Mouse (Mus musculus): ENCODE measurements around the gene Mettl7b. TPM values are rescaled to one million over a fixed set of nuclear protein-coding genes. Genes with fewer than 3 reads are reported as not detected.

Gene Mettl7b
- polyA plus RNA-seq, 1 experiment = 3.7 TPM

DNA sequence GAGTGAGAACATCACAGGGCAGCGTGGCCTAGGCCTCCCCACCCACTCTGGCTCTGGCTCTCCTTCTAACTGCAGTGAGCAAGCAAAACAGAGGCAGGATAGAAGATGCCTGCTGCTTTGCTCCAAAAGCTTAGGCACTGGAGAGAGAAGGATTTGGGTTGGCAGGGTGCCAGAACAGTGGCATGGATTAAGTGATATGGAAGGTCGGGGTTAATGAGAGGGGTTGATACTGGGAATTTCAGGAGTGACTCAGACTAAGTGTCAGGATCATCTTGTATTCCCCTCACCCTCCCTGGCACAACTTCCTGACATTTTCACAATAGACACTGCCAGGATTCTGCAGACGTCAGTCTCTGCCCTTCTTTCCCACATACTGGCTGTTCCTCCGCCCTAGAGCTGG lies 32.4 kb downstream of the Mettl7b start:
- no peak overlapping the region for H3K4me3 ChIP-seq (replicated peaks; ENCODE audit: control insufficient read depth, low read depth, low read length)
- TF ChIP-seq CTCF (IDR thresholded peaks at IDR 0.05; ENCODE audit: control insufficient read depth, insufficient read depth, low read length) (no peak), POLR2A (IDR thresholded peaks at IDR 0.05; ENCODE audit: borderline replicate concordance, control insufficient read depth, low read depth, low read length) (no peak)
- no peak overlapping the region for H3K27ac ChIP-seq (ENCODE audit: control insufficient read depth, insufficient read depth, low read depth, low read length, poor library complexity)
- peaks cover 1% of the 10 kb centered on the region; the same call in 1 of the 2 replicates for H3K4me1 ChIP-seq (ENCODE audit: control insufficient read depth, insufficient read depth, low read length)
- 68% methylated on average over 4 of the region's 4 CpGs for WGBS

DNA sequence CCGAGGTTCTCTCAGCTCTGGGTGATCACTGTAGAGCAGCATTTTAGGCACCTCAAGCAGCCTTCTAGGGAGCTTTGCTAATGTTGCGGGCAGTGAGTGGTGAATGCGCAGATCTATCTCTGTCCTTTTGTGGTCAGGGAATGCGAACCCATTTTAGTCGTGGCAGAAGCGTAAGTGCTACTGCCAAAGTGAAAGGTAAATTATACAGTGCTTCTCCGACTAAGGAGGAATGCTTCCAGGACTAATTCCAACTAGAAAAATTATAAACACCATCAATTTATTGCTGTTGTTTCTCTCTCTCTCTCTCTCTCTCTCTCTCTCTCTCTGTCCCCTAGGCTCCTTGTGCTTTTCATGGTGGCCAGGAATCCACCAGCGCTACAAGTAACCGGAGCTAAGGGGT lies 36.9 kb downstream of the Mettl7b start, which contains the start of gene Bloc1s1:
TSS of gene Bloc1s1 (minus strand) at position 101 of the 400 bp plus-strand sequence.
- TF ChIP-seq CTCF (IDR thresholded peaks at IDR 0.05; ENCODE audit: control insufficient read depth, insufficient read depth, low read length) (no peak), POLR2A (IDR thresholded peaks at IDR 0.05; ENCODE audit: borderline replicate concordance, control insufficient read depth, low read depth, low read length) (no peak)
- H3K27ac ChIP-seq (ENCODE audit: control insufficient read depth, insufficient read depth, low read depth, low read length, poor library complexity) = peak within 1 kb of the TSS; percentile 94
- H3K4me1 ChIP-seq (ENCODE audit: control insufficient read depth, insufficient read depth, low read length) = peaks cover 1% of the 10 kb centered on the region; the same call in 1 of the 2 replicates
- peak within 1 kb of the TSS; percentile 90 for H3K4me3 ChIP-seq (replicated peaks; ENCODE audit: control insufficient read depth, low read depth, low read length)
- WGBS = 37% methylated on average over 9 of the region's 9 CpGs

DNA sequence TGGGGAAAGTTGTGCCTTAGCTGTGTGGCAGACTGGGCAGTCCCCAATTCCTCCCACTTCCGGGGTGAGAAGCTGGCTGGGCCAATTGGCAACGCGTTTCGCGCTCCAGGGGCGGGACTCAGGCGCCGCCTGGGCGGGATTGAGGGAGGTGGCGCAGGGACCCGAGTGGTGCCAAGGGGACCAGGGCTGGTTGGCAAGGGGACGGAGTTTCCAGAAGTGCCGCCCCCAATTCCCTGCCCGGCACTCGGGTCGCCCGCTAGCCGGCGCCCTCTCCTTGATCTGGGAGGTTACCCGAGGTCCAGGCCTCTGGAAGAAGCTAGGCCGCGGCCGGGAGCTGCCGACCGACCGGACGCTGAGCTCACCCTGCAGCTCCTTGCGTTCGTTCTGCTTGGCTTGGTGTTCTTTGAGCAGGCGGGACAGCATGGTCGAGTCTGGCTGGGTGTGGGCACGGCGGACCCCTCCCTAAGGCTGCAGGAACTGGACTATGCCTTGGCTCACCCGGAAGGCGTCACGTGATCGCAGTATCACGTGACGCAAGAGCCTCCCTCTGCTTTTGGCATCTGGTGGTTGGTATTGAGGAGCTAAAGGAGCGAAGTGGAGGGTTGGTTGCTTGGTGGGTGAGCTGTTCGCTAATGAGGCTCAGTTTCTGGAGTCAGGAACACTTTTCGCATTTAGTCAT lies 37.6 kb downstream of the Mettl7b start:
- TF ChIP-seq CTCF (IDR thresholded peaks at IDR 0.05; ENCODE audit: control insufficient read depth, insufficient read depth, low read length) = no peak
- peak; percentile 60; the same call in 1 of the 2 replicates for TF ChIP-seq POLR2A (IDR thresholded peaks at IDR 0.05; ENCODE audit: borderline replicate concordance, control insufficient read depth, low read depth, low read length)
- Histone ChIP-seq H3K4me3 (replicated peaks; ENCODE audit: control insufficient read depth, low read depth, low read length) (peak overlapping the region; percentile 90), H3K27ac (ENCODE audit: control insufficient read depth, insufficient read depth, low read depth, low read length, poor library complexity) (peak overlapping the region; percentile 94), H3K4me1 (ENCODE audit: control insufficient read depth, insufficient read depth, low read length) (peaks cover 1% of the 10 kb centered on the region; the same call in 1 of the 2 replicates)
- under 1% methylated on average over 42 of the region's 42 CpGs for WGBS

DNA sequence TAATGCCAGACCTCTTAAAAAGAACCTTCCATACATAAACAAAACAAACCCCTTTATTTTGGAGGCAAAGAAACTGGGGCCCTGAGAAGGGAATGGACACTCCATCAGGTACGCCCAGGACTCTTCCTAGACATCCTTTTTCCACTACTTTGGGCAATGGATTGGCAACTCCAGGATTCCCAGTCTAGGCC lies 38.1 kb downstream of the Mettl7b start, which contains the start of gene Rdh5:
TSS of gene Rdh5 (minus strand) at position 67 of the 191 bp plus-strand sequence.
- H3K4me3 ChIP-seq (replicated peaks; ENCODE audit: control insufficient read depth, low read depth, low read length) = peak within 1 kb of the TSS; percentile 90
- peaks cover 1% of the 10 kb centered on the region; the same call in 1 of the 2 replicates for H3K4me1 ChIP-seq (ENCODE audit: control insufficient read depth, insufficient read depth, low read length)
- no peak for TF ChIP-seq CTCF (IDR thresholded peaks at IDR 0.05; ENCODE audit: control insufficient read depth, insufficient read depth, low read length)
- TF ChIP-seq POLR2A (IDR thresholded peaks at IDR 0.05; ENCODE audit: borderline replicate concordance, control insufficient read depth, low read depth, low read length) = no peak
- H3K27ac ChIP-seq (ENCODE audit: control insufficient read depth, insufficient read depth, low read depth, low read length, poor library complexity) = peak within 1 kb of the TSS; percentile 94
- 25% methylated on average over 1 of the region's 1 CpGs for WGBS

DNA sequence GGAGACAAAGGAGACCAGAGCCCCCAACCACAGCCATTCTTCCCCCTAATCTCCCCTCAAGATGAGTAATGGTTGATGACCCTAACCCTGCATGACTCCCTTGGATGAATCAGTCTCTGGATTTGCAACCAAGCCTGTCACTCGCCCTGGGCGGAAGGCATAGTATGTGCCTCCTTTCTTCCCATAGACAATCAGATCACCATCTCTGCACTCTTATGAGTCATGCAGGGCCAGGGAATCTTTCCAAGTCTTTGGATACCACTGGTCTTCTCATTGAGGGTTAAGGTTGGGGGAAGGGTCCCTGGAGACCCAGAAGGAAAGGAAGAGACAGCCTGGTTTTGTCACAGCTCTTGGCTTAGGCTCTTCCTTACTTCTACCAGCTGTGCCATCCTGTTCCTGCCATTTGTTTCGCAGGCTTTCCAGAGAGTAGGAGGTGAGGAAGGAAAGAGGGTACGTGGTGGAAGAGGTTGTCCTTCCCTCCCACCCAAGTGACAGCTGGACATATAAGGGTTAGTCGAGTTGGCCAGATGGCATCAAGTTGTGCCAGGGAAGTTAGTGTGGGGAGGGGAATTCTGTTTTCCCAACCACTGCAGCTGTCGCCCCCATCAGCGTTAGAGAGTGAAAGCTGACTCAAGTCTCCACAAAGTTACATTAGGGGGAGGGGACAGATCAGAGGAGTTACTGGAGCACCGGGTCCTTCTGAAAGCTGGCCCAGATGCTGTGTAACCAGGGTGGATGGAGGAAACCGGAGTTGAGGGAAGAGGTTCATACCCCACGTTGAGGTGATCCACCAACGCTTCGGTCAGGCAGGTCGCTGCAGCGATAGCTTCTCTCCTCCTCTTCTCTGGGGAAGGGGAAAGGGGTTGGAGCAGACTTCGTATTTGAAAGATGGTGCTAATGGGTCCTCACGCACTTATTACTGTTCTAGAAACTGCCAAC lies 38.6 kb downstream of the Mettl7b start:
- TF ChIP-seq CTCF (IDR thresholded peaks at IDR 0.05; ENCODE audit: control insufficient read depth, insufficient read depth, low read length) = no peak
- TF ChIP-seq POLR2A (IDR thresholded peaks at IDR 0.05; ENCODE audit: borderline replicate concordance, control insufficient read depth, low read depth, low read length) = no peak
- Histone ChIP-seq H3K27ac (ENCODE audit: control insufficient read depth, insufficient read depth, low read depth, low read length, poor library complexity) (no peak overlapping the region), H3K4me1 (ENCODE audit: control insufficient read depth, insufficient read depth, low read length) (peaks cover 1% of the 10 kb centered on the region; the same call in 1 of the 2 replicates), H3K4me3 (replicated peaks; ENCODE audit: control insufficient read depth, low read depth, low read length) (no peak overlapping the region)
- 70% methylated on average over 16 of the region's 16 CpGs for WGBS

DNA sequence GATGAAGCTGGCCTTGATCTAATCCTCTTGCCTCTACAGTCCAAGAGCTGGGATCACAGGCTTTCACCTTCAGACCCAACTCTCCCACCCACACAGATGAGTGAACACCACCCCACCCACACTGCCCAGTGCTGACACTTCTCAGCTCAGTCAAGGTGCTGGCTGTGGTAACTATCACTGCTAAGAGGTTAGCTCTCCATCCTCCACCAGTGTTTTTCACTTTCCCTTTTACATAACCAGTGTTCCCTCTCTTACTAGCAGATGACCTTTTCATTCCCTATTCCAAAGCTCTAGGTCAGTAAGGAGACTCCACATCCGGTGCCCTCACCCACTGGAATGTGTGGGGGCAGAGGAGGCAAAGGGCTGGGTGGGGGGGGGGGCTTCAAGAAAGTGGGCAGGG lies 39.5 kb downstream of the Mettl7b start:
- no peak overlapping the region for H3K4me3 ChIP-seq (replicated peaks; ENCODE audit: control insufficient read depth, low read depth, low read length)
- WGBS = 83% methylated on average over 1 of the region's 1 CpGs
- peaks cover 1% of the 10 kb centered on the region; the same call in 1 of the 2 replicates for H3K4me1 ChIP-seq (ENCODE audit: control insufficient read depth, insufficient read depth, low read length)
- no peak for TF ChIP-seq CTCF (IDR thresholded peaks at IDR 0.05; ENCODE audit: control insufficient read depth, insufficient read depth, low read length)
- TF ChIP-seq POLR2A (IDR thresholded peaks at IDR 0.05; ENCODE audit: borderline replicate concordance, control insufficient read depth, low read depth, low read length) = no peak
- no peak overlapping the region for H3K27ac ChIP-seq (ENCODE audit: control insufficient read depth, insufficient read depth, low read depth, low read length, poor library complexity)

DNA sequence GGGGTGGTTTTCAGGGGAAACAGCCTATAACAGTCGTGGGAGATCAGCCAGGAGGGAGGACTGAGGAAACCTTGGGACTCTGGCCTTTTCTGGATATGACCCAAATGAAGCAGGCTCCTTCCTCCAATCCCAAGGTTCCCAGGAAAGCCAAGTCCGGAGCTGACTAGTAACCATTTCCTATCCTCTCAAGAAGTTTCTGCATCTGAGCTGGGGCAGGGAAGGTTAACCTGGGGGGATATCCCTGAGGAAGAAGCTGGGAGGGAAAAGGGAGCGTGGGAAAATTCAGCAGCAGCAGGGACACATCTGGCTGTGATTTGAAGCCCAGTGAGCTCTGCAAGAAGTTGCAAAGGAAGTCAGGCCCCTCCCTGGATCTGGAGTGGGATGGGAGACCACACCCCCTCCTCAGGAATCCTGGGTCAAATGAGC lies 40.0 kb downstream of the Mettl7b start:
- WGBS = 69% methylated on average over 3 of the region's 3 CpGs

DNA sequence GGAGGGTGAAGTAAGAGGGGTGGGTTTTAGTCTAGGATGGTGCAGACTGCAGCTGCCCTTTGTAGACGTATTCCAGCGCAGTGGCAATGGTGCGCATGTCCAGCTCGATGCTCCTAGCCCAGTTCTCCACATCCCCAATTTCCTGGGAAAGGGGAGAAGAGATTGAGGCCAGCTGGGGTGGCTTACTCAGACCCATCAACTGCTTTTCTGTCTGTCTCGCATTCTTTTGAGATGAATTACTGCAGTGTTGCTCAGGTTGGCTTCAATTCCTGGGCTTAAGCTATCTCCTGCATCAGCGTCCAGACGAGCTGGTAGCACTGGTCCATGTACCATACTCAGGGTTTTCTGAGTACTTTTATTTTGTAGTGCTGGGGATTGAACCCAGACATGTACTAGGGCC lies 40.8 kb downstream of the Mettl7b start:
- 86% methylated on average over 7 of the region's 7 CpGs for WGBS
- Histone ChIP-seq H3K4me1 (ENCODE audit: control insufficient read depth, insufficient read depth, low read length) (peaks cover 1% of the 10 kb centered on the region; the same call in 1 of the 2 replicates), H3K27ac (ENCODE audit: control insufficient read depth, insufficient read depth, low read depth, low read length, poor library complexity) (no peak overlapping the region), H3K4me3 (replicated peaks; ENCODE audit: control insufficient read depth, low read depth, low read length) (no peak overlapping the region)
- TF ChIP-seq POLR2A (IDR thresholded peaks at IDR 0.05; ENCODE audit: borderline replicate concordance, control insufficient read depth, low read depth, low read length) (no peak), CTCF (IDR thresholded peaks at IDR 0.05; ENCODE audit: control insufficient read depth, insufficient read depth, low read length) (no peak)

More for the DNA sequence above, 40.0 kb downstream of the Mettl7b start:
- no peak for TF ChIP-seq POLR2A (IDR thresholded peaks at IDR 0.05; ENCODE audit: borderline replicate concordance, control insufficient read depth, low read depth, low read length)
- no peak for TF ChIP-seq CTCF (IDR thresholded peaks at IDR 0.05; ENCODE audit: control insufficient read depth, insufficient read depth, low read length)
- Histone ChIP-seq H3K27ac (ENCODE audit: control insufficient read depth, insufficient read depth, low read depth, low read length, poor library complexity) (no peak overlapping the region), H3K4me3 (replicated peaks; ENCODE audit: control insufficient read depth, low read depth, low read length) (no peak overlapping the region), H3K4me1 (ENCODE audit: control insufficient read depth, insufficient read depth, low read length) (peaks cover 1% of the 10 kb centered on the region; the same call in 1 of the 2 replicates)

All from bone marrow, adult 2 months (tissue).